Mouse (Mus musculus) hindbrain, embryonic 10.5 days (tissue): ENCODE measurements around the gene Ercc6l2. TPM values are rescaled to one million over a fixed set of nuclear protein-coding genes. Genes with fewer than 3 reads are reported as not detected.

ENCODE experiments used
- DNase-seq: peaks from one replicate; pipeline ENCODE4 v3.0.0-alpha.2; 2017; ENCODE audit warnings: low spot score
- H3K27ac ChIP-seq: fragments of 300-500 bp; sonication (generic); 2 replicates; pipeline ENCODE4 v1.5.1; 2016; ENCODE audit warnings: mild to moderate bottlenecking, moderate library complexity
- H3K27me3 ChIP-seq: fragments of 300-500 bp; sonication (generic); 2 replicates; pipeline ENCODE4 v1.6.1; 2016; ENCODE audit warnings: mild to moderate bottlenecking; ENCODE audit not compliant: poor library complexity, insufficient read depth, severe bottlenecking
- H3K36me3 ChIP-seq: fragments of 300-500 bp; sonication (generic); 2 replicates; pipeline ENCODE4 v1.6.1; 2016; ENCODE audit warnings: mild to moderate bottlenecking, moderate library complexity
- H3K4me1 ChIP-seq: fragments of 300-500 bp; sonication (generic); replicated peaks from 2 replicates; pipeline ENCODE4 v1.6.1; 2016; ENCODE audit warnings: mild to moderate bottlenecking
- H3K4me3 ChIP-seq: fragments of 300-500 bp; sonication (generic); 2 replicates; pipeline ENCODE4 v1.5.1; 2016; ENCODE audit warnings: mild to moderate bottlenecking, moderate library complexity
- H3K9me3 ChIP-seq: fragments of 300-500 bp; sonication (generic); 2 replicates; pipeline ENCODE4 v1.6.1; 2016; ENCODE audit warnings: mild to moderate bottlenecking, moderate library complexity
- WGBS: fragments of 180-500 bp; shearing (Covaris S2); methylation state at CpG from one replicate; pipeline ENCODE4 v1.1.7; 2016; 5-methylcytosine and 5-hydroxymethylcytosine counted together
- polyA plus RNA-seq: library from polyadenylated mRNA; unstranded; fragments of >200 nt; fragmentation: Nextera tagmentation; extraction: Ambion mirVana; gene quantifications from 2 replicates; pipeline ENCODE4 v1.2.1, GENCODE M21; 2016

Ercc6l2 gene
- polyA plus RNA-seq, 1 experiment from 2014 or later = 19.0 TPM

GRCm38 (mm10) chr13:63901303-63901713, 86.3 kb downstream of the Ercc6l2 start:
- Histone ChIP-seq H3K4me3 (peak overlapping the region; percentile 42), H3K27me3 (peaks cover 38% of the 10 kb centered on the region), H3K9me3 (no peaks in the 10 kb centered on the region), H3K4me1 (peaks cover 19% of the 10 kb centered on the region), H3K27ac (peak overlapping the region; percentile 76), H3K36me3 (peaks cover 3% of the 10 kb centered on the region)
- WGBS = 1% methylated on average over 17 of the region's 17 CpGs
- peak; percentile 73 for DNase-seq

- WGBS = 11% methylated on average over 28 of the region's 28 CpGs
- H3K4me1 ChIP-seq = peaks cover 19% of the 10 kb centered on the region
- peak; percentile 28 for DNase-seq
- peak overlapping the region; percentile 42 for H3K4me3 ChIP-seq
- H3K27ac ChIP-seq = peak overlapping the region; percentile 76
- peaks cover 42% of the 10 kb centered on the region for H3K27me3 ChIP-seq
- H3K9me3 ChIP-seq = no peaks in the 10 kb centered on the region
- H3K36me3 ChIP-seq = no peaks in the 10 kb centered on the region; the same call in 1 of the 2 replicates
Measured at GRCm38 (mm10) chr13:63901714-63902597, 86.9 kb downstream of the Ercc6l2 start.

- H3K4me1 ChIP-seq = peaks cover 6% of the 10 kb centered on the region
- H3K36me3 ChIP-seq = no peaks in the 10 kb centered on the region
- no peaks in the 10 kb centered on the region for H3K9me3 ChIP-seq
- no peak overlapping the region for H3K27ac ChIP-seq
- no peak overlapping the region for H3K4me3 ChIP-seq
- 90% methylated on average over 4 of the region's 4 CpGs for WGBS
- DNase-seq = no peak
- peaks cover 26% of the 10 kb centered on the region for H3K27me3 ChIP-seq
Measured at GRCm38 (mm10) chr13:63906516-63906915, 91.5 kb downstream of the Ercc6l2 start.

- no peaks in the 10 kb centered on the region for H3K36me3 ChIP-seq
- DNase-seq = no peak
- H3K9me3 ChIP-seq = no peaks in the 10 kb centered on the region
- no peak overlapping the region for H3K4me3 ChIP-seq
- peaks cover 7% of the 10 kb centered on the region for H3K4me1 ChIP-seq
- peaks cover 16% of the 10 kb centered on the region for H3K27me3 ChIP-seq
- no peak overlapping the region for H3K27ac ChIP-seq
- 56% methylated on average over 4 of the region's 4 CpGs for WGBS
Measured at GRCm38 (mm10) chr13:63907437-63907836, 92.4 kb downstream of the Ercc6l2 start.

GRCm38 (mm10) chr13:63910141-63910804, 95.2 kb downstream of the Ercc6l2 start:
- no peak for DNase-seq
- WGBS = 72% methylated on average over 5 of the region's 5 CpGs
- H3K27ac ChIP-seq = no peak overlapping the region
- H3K36me3 ChIP-seq = no peaks in the 10 kb centered on the region
- 0 out of 2 replicates have a peak, but pooled peaks cover 4% of the 10 kb centered on the region for H3K27me3 ChIP-seq
- no peaks in the 10 kb centered on the region for H3K9me3 ChIP-seq
- peaks cover 7% of the 10 kb centered on the region for H3K4me1 ChIP-seq
- H3K4me3 ChIP-seq = no peak overlapping the region

GRCm38 (mm10) chr13:63911617-63912016, 96.6 kb downstream of the Ercc6l2 start:
- H3K36me3 ChIP-seq = no peaks in the 10 kb centered on the region
- H3K9me3 ChIP-seq = no peaks in the 10 kb centered on the region
- no peak for DNase-seq
- H3K27me3 ChIP-seq = peaks cover 11% of the 10 kb centered on the region
- peaks cover 7% of the 10 kb centered on the region for H3K4me1 ChIP-seq
- no peak overlapping the region for H3K4me3 ChIP-seq
- WGBS = 70% methylated on average over 3 of the region's 3 CpGs
- H3K27ac ChIP-seq = no peak overlapping the region

GRCm38 (mm10) chr13:63913136-63913535, 98.1 kb downstream of the Ercc6l2 start:
- no peak overlapping the region for H3K4me3 ChIP-seq
- WGBS = 88% methylated on average over 6 of the region's 6 CpGs
- no peaks in the 10 kb centered on the region for H3K9me3 ChIP-seq
- H3K27ac ChIP-seq = no peak overlapping the region
- peaks cover 12% of the 10 kb centered on the region for H3K27me3 ChIP-seq
- DNase-seq = no peak
- H3K4me1 ChIP-seq = peaks cover 22% of the 10 kb centered on the region
- no peaks in the 10 kb centered on the region for H3K36me3 ChIP-seq

- H3K4me1 ChIP-seq = peaks cover 36% of the 10 kb centered on the region
- no peak for DNase-seq
- peaks cover 31% of the 10 kb centered on the region for H3K27me3 ChIP-seq
- no peaks in the 10 kb centered on the region for H3K36me3 ChIP-seq
- 69% methylated on average over 3 of the region's 3 CpGs for WGBS
- no peak overlapping the region for H3K4me3 ChIP-seq
- H3K9me3 ChIP-seq = no peaks in the 10 kb centered on the region
- no peak overlapping the region for H3K27ac ChIP-seq
Measured at GRCm38 (mm10) chr13:63915176-63915575, 100.1 kb downstream of the Ercc6l2 start.

GRCm38 (mm10) chr13:63915684-63916083, 100.6 kb downstream of the Ercc6l2 start:
- WGBS = 93% methylated on average over 1 of the region's 1 CpGs
- no peaks in the 10 kb centered on the region for H3K9me3 ChIP-seq
- peaks cover 36% of the 10 kb centered on the region for H3K27me3 ChIP-seq
- H3K27ac ChIP-seq = no peak overlapping the region
- no peak overlapping the region for H3K4me3 ChIP-seq
- H3K36me3 ChIP-seq = no peaks in the 10 kb centered on the region
- no peak for DNase-seq
- H3K4me1 ChIP-seq = peaks cover 36% of the 10 kb centered on the region

GRCm38 (mm10) chr13:63916568-63916967, 101.5 kb downstream of the Ercc6l2 start:
- 91% methylated on average over 8 of the region's 8 CpGs for WGBS
- DNase-seq = no peak
- H3K36me3 ChIP-seq = no peaks in the 10 kb centered on the region; the same call in 1 of the 2 replicates
- H3K27me3 ChIP-seq = peaks cover 36% of the 10 kb centered on the region
- peaks cover 5% of the 10 kb centered on the region; the same call in 1 of the 2 replicates for H3K9me3 ChIP-seq
- no peak overlapping the region for H3K4me3 ChIP-seq
- H3K4me1 ChIP-seq = peaks cover 36% of the 10 kb centered on the region
- 0 out of 2 replicates have a peak overlapping the region, but pooled peaks have one; percentile 71 for H3K27ac ChIP-seq

GRCm38 (mm10) chr13:63917198-63917767, 102.2 kb downstream of the Ercc6l2 start:
- Histone ChIP-seq H3K4me3 (peak overlapping the region; percentile 7; the same call in 1 of the 2 replicates), H3K4me1 (peaks cover 30% of the 10 kb centered on the region), H3K27ac (peak overlapping the region; percentile 71), H3K36me3 (no peaks in the 10 kb centered on the region; the same call in 1 of the 2 replicates), H3K27me3 (peaks cover 36% of the 10 kb centered on the region), H3K9me3 (peaks cover 10% of the 10 kb centered on the region; the same call in 1 of the 2 replicates)
- no peak for DNase-seq
- WGBS = 44% methylated on average over 11 of the region's 11 CpGs

GRCm38 (mm10) chr13:63917776-63918621, 103.0 kb downstream of the Ercc6l2 start:
- H3K27ac ChIP-seq = peak overlapping the region; percentile 71
- peaks cover 10% of the 10 kb centered on the region; the same call in 1 of the 2 replicates for H3K9me3 ChIP-seq
- H3K4me1 ChIP-seq = peaks cover 30% of the 10 kb centered on the region
- 15% methylated on average over 11 of the region's 11 CpGs for WGBS
- H3K27me3 ChIP-seq = peaks cover 36% of the 10 kb centered on the region
- DNase-seq = peak; percentile 54
- peak overlapping the region; percentile 7; the same call in 1 of the 2 replicates for H3K4me3 ChIP-seq
- H3K36me3 ChIP-seq = no peaks in the 10 kb centered on the region; the same call in 1 of the 2 replicates
